Comparison of ENCODE assay signal across 8 mouse cellular contexts in the genomic region with DNA sequence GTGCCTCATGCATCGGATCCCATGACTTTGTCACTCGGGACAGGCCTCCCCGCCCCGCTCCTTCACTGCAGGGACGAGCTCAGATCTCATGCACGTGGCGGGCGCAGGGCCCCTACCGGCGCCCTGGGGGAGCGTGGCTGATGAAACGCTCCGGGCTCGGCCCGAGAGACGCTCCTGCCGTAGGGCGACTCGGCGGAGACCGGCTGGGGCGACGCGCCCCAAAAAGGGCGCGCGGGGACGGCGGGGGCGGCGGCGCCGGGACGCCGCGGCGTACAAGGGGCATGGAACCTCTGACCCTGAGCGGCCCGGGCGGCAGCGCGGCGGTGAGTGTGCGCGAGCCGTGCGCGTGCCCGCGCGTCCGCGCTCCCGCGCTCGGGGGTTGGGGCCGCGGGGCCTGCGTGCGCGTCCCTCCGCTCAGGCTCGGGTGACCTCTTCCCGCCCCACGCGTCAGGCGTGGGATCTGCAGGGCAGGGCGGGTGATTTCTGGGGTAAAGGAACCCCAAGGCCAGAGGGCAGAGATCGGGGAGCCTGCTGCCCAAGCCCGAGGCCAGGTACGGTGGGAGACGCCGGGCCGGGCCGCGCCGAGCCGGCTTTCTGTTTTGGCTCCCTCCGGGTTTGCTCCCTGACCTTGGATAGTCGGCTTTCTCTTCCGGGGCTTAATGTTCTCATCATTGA. TPM values are rescaled to one million over a fixed set of nuclear protein-coding genes. Genes with fewer than 3 reads are reported as not detected.
DNase-seq lines count a peak whose midpoint lies in the region; ATAC-seq and TF ChIP-seq lines count a peak whose summit lies in the region.

TSS of gene Tmem268 (plus strand) at position 375 of the 675 bp plus-strand sequence.

- H3K36me3 ChIP-seq in hindbrain, embryonic 10.5 days = peaks cover 13% of the 10 kb centered on the region; the same call in 1 of the 2 replicates

- POLR2A ChIA-PET in Patski (lab: Charles Lee) = interaction anchor here (0.9 kb wide), 1 partner anchor 63 kb away, joined by 4 read pairs; the partner anchor contains the start of gene Whrn

- no peak for TF ChIP-seq CTCF in Patski (IDR thresholded peaks at IDR 0.05)

- H3K27ac ChIP-seq in hindbrain, embryonic 10.5 days = peak within 1 kb of the TSS; percentile 93

- H3K9me3 ChIP-seq in hindbrain, embryonic 10.5 days = no peaks in the 10 kb centered on the region

- no peak for DNase-seq in Patski (ENCODE audit: low read depth, low spot score)
- DNase-seq in cerebellum, adult 9-11 months = peak; percentile 87
- DNase-seq in frontal cortex, adult 2 months (ENCODE audit: extremely low spot score in 1 of 2, low spot score in 1 of 2) = peak in 1 of 2 experiments; percentile 66
- DNase-seq in hindbrain, embryonic 10.5 days (ENCODE audit: low spot score) = peak; percentile 78
- DNase-seq in layer of hippocampus, postnatal 14 days (ENCODE audit: low spot score in 2 of 2) = peak; percentile 44 to 69
- DNase-seq in lung, postnatal 36 days = peak; percentile 78
- peak; percentile 71 for DNase-seq in retina, adult 2 months (ENCODE audit: low read depth, low spot score)
- peak; percentile 84 to 85 for DNase-seq in thymus, postnatal 36 days

- peak; percentile 49 for ATAC-seq in Patski

- CTCF ChIA-PET in Patski (lab: Charles Lee) = no interaction called here

- in situ Hi-C loops in Patski (cut with MboI; ENCODE audit: low pct_unique_long_range_greater_than_20kb) = loop anchor here (5.0 kb wide), 1 partner anchor 46 kb away; no protein-coding TSS in a partner anchor

- H3K4me1 ChIP-seq in hindbrain, embryonic 10.5 days (replicated peaks) = peaks cover 80% of the 10 kb centered on the region

- peak within 1 kb of the TSS; percentile 73 for H3K4me3 ChIP-seq in hindbrain, embryonic 10.5 days

- WGBS in hindbrain, embryonic 10.5 days = under 1% methylated on average over 81 of the region's 81 CpGs

- H3K27me3 ChIP-seq in Patski = no peaks in the 10 kb centered on the region
- peaks cover 3% of the 10 kb centered on the region for H3K27me3 ChIP-seq in hindbrain, embryonic 10.5 days (ENCODE audit: insufficient read depth, poor library complexity, severe bottlenecking)

RNA-seq across cellular contexts. Expression of gene Tmem268, which starts in this region (rescaled TPM):
- 9.5 TPM for polyA plus RNA-seq in Patski (2021)
- polyA plus RNA-seq in frontal cortex, adult 2 months (2012; rRNA removed) = 10.3 and 11.6 TPM in 2 replicates
- polyA plus RNA-seq in hindbrain, embryonic 10.5 days (2016; fragmentation: Nextera tagmentation; extraction: Ambion mirVana) = 7.6 and 10.2 TPM in 2 replicates
- total RNA-seq in layer of hippocampus, postnatal 14 days (2021) = 1 to 10 TPM; 6.9 to 8.8 TPM
